Mouse (Mus musculus): ENCODE results near the gene Twnk.

Twnk gene

DNA sequence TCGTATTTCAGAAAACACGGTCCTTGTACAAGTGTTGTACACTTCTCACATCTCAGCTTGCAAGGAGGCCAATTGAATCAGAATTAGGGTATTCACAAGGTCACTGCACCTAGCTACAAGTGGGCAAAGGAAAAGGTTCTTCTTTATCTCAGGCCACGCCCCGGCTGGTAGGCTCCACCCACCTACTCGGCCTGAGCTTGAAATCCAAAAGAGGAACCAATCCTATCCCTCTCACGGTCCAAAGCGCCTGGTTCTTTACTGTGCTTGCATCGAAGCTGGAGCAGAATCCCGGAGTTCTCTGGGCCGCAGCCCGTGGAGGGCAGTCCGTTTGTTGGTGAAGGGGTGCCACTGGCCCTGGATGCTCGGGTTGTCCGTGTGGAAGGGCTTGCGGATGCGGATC, at the start of gene Twnk:
Gene Twnk (plus strand): TSS at position 220 of the 400 bp plus-strand sequence.
- peak; percentile 51 for DNase-seq (ENCODE audit: low spot score)

- no peak for DNase-seq (ENCODE audit: low spot score)
Measured at GRCm38 (mm10) chr19:44959633-44960032, 45.8 kb upstream of the Twnk start.

GRCm38 (mm10) chr19:44965978-44966377, 39.5 kb upstream of the Twnk start:
- no peak for DNase-seq (ENCODE audit: low spot score)

DNA sequence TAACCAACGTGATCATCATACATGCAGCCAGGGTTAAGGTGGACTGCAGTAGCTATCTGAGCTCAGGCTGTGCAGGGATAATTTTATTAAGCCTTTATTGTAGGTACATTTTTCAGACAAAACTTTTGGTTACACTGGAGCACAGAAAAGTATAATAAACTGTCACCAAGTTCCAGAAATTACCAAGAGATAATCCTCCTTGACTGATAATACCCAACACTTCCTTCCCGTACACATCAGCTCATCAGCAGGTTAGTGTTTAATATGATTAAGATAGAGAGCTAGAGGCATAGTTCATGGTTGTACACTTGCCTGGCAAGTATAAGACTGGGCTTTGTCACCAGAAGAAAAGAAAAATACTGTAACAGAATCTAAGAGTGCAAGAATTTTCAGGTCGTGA, 37.1 kb upstream of the Twnk start:
- no peak for DNase-seq (ENCODE audit: low spot score)

GRCm38 (mm10) chr19:44976636-44977035, 28.8 kb upstream of the Twnk start:
- no peak for DNase-seq (ENCODE audit: low spot score)

DNA sequence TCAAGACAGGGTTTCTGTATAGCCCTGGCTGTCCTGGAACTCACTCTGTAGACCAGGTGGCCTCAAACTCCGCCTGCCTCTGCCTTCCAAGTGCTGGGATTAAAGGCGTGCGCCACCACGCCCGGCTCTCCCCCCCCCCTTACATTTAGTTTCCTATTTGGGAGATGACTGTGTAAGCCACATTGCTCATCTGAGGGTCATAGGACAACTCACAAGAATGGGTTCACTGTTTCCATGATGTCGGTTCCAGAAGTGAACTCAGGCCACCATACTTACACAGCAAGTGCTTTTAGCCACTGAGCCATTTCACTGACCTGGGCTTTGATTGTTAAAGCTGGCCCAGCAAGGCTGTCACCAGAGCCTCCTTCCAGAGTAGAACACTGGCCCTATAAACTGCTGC, 28.3 kb upstream of the Twnk start:
- no peak for DNase-seq (ENCODE audit: low spot score)

- DNase-seq (ENCODE audit: low spot score) = no peak
Measured at GRCm38 (mm10) chr19:44980787-44981186, 24.7 kb upstream of the Twnk start.

GRCm38 (mm10) chr19:44982477-44983115, 22.9 kb upstream of the Twnk start:
- DNase-seq (ENCODE audit: low spot score) = no peak

- DNase-seq (ENCODE audit: low spot score) = no peak
Measured at GRCm38 (mm10) chr19:44983366-44983765, 22.1 kb upstream of the Twnk start.

DNA sequence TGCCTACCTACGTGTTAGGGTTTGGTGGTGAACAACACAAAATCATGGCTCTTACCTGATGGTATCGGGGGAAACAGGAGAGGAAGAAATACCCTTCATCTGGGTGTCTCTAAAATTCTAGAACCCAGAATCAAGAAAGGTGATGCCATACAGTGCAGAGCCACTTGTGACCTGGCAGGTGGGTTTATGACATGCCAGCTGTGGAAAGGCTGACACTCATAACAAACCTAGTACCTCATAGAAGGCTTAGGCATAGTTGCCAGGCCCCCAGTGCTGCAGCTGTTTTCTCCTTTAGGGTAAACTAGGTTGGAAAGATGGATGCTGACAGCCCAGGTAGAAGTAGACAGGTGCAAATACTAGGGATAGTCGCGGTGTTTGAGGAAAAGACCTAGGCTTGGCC, 21.0 kb upstream of the Twnk start:
- no peak for DNase-seq (ENCODE audit: low spot score)

DNA sequence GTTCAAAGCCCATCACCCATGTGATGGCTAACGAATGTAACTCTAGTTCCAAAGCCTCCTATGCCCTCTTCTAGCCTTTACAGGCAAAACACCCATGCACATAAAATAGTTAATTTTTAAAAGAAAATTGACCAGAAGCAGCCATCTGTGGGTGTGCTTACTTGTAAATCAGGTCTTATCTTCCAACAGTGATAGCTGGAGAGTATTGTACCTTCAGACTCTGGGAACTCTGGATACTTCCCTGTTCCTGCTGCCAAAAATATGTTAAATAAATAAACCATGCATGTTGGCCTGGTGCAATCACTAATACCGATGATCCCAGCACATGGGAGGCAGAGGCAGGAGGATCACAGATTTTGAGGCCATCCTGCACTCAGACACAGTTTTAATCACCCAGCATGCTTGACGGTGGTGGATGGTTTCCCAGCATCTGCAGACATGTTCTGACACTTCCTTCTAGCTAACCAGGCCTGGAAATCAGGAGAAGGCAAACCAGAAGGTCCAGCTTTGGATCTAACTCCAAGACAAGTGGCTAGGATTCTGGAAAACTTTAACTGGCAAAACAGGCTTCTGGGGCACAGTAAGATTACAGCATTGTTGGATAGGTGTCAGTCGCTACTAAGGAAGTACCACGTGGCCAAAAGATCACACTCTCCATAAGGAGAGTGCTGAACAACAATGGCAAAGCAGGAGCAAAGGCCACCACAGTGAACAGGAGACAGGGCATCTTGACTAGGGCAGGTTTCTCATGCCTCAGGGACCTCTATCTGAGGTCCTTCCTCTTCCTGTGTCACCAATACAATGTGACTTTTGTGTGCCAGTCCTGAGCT, 20.1 kb upstream of the Twnk start:
- DNase-seq (ENCODE audit: low spot score) = no peak

GRCm38 (mm10) chr19:44987004-44987403, 18.5 kb upstream of the Twnk start:
- no peak for DNase-seq (ENCODE audit: low spot score)

GRCm38 (mm10) chr19:44987851-44988250, 17.6 kb upstream of the Twnk start:
- no peak for DNase-seq (ENCODE audit: low spot score)

- DNase-seq (ENCODE audit: low spot score) = no peak
Measured at GRCm38 (mm10) chr19:44988321-44988720, 17.1 kb upstream of the Twnk start.

- DNase-seq (ENCODE audit: low spot score) = peak; percentile 41
Measured at GRCm38 (mm10) chr19:44988831-44989566, 16.5 kb upstream of the Twnk start, which contains the start of gene Sema4g. Gene Sema4g (plus strand): TSS chr19:44989101.

GRCm38 (mm10) chr19:44989567-44990495, 15.6 kb upstream of the Twnk start:
- DNase-seq (ENCODE audit: low spot score) = no peak

DNA sequence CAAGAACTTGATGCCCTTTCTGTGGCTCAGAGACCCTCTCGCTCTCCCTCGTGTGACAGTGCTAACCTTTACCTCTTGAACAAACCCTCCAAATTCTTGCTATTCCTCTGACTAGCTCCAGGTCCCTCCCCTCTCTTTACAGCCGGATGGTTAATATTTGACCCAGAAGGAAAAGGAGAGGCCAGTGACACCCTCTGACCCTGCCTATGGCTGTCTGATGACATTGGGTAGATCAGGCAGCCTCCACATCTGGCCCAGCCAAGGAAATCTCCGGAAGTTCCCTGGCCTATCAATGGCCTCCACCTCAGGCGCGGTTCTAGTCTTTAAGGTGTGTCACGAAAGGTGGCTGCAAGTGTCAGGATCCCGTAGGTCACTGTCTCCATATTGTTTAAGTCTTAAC, 14.4 kb upstream of the Twnk start:
- no peak for DNase-seq (ENCODE audit: low spot score)

DNA sequence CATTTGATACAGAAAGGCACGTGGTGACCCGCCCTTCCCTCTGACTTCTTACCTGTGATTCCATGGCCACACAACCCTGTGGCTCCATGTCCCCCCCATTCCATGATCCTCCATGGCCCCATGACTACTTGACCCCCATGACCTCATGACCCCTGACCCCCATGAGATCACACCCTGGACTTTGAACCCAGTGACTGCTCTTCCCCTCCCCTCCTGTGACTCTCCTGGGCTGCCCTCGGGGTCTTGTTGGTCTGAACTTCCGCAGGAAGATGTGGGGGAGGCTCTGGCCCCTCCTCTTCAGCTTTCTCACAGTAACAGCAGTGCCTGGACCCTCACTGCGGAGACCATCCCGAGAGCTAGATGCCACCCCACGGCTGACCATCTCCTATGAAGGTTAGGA, 13.2 kb upstream of the Twnk start:
- no peak for DNase-seq (ENCODE audit: low spot score)

- DNase-seq (ENCODE audit: low spot score) = no peak
Measured at GRCm38 (mm10) chr19:44992712-44993111, 12.8 kb upstream of the Twnk start.

DNA sequence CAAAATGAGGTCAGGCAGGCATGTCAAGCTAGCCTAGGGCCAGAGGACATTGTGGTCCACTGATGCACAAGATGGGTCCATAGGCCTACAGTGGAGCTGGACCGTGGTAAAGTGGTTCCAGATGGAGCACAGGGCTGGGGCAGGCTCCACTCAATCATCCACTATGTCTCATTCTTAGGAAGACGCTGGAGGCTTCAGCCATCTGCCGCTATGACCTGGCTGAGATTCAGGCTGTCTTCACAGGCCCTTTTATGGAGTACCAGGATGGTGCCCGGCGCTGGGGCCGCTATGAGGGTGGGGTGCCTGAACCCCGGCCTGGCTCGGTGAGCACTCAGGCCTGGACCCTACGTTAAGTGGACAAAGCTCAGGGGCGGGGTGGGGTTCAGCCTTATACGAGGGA, 7.7 kb upstream of the Twnk start:
- no peak for DNase-seq (ENCODE audit: low spot score)

- DNase-seq (ENCODE audit: low spot score) = no peak
Measured at GRCm38 (mm10) chr19:44999647-45000046, 5.8 kb upstream of the Twnk start.

- DNase-seq (ENCODE audit: low spot score) = no peak
Measured at GRCm38 (mm10) chr19:45002301-45002700, 3.2 kb upstream of the Twnk start.
